Mouse (Mus musculus): ENCODE measurements around the gene Armh3. TPM values are rescaled to one million over a fixed set of nuclear protein-coding genes. Genes with fewer than 3 reads are reported as not detected.
A peak's percentile ranks its signal among the peaks of the same experiment; 100 is the strongest.

Armh3 gene
- total RNA-seq, 2 experiments from 2014 or later, result 16.7 to 17.2 TPM

- intact Hi-C loops (cut with DNase I), result no loop called here
- DNase-seq, result no peak
Observed at GRCm38 (mm10) chr19:45916026-45916425, 82.3 kb downstream of the Armh3 start.

DNA sequence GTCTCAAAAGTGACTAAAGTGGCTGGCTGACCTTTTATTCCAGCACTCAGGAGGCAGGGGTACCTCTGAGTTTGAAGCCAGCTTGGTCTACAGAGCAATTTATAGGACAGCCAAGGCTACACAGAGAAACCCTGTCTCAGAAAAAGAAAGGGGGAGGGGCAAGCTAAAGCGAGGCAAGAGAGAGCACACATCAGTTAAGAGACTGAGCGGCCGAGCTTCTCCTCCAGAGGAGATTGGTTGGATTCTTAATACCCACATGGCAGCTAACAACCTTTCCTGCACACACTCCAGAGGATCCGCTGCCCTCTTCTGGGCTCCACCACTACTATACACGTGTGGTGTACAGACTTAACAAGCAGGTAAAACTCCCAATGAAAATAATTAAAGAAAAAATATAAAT lies 85.3 kb downstream of the Armh3 start:
- intact Hi-C loops (cut with DNase I), result loop anchor here (5.0 kb wide), 2 partner anchors 66 to 86 kb away; no protein-coding TSS in a partner anchor
- no peak for DNase-seq

- intact Hi-C loops (cut with DNase I), result loop anchor here (5.0 kb wide), 2 partner anchors 65 to 85 kb away; no protein-coding TSS in a partner anchor
- no peak for DNase-seq
Observed at GRCm38 (mm10) chr19:45912376-45912775, 85.9 kb downstream of the Armh3 start.

DNA sequence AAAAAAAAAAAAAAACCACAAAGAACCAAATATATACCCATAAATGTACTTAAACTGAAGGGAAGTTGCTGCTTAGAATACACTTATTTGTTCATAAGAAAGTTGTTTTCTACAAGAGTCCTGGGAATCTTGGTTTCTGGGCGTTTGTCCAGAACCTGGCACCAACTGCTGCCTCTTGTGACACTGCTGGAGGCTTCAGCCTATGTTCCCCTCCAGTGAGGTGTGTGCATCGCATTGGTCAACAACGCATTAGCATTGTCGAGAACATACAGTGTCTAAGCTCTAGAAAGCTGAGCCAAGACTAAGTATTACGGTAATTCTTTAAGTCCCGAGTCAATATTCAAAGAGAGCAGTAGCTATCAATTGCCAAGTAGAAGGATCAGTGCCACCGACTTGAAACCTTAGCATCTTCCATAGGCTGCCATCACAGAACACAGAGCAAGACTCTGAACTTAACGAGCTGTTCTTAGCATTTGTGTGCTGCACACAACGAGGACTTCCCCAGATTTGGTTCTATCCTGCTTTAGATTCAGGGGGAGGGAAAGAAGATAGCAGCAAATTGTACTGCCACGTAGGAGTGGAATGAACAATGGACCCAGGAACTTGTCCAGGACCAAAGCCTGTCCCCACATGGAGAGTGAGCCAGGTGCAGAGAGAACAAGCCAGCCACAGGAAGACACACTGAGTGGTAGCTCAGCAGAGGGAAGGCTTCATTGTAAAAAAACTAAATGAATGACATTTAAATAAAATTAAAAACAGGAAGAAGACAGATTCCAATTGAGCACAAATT lies 86.9 kb downstream of the Armh3 start:
- intact Hi-C loops (cut with DNase I), result loop anchor here (5.0 kb wide), 2 partner anchors 64 to 84 kb away; no protein-coding TSS in a partner anchor
- DNase-seq, result no peak

- intact Hi-C loops (cut with DNase I), result no loop called here
Observed at GRCm38 (mm10) chr19:45908246-45908645, 90.0 kb downstream of the Armh3 start.

DNA sequence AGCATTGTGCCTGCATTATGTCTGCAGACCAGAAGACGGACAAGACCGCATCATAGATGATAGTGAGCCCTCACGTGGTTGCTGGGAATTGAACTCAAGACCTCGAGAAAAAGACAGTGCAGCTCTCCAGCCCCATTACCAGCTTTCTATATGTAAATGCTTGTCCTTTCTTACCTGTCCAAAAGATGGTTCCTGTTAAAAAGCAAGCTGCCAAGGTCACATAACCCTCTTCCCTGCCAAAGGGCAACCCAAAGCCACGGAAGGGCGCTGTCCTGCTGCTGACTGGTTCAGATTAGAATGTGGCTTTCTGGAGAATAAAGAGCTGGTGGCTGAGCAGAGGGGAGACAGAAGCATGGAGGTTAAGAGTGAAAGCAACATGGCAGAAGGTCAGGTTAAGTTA lies 90.9 kb downstream of the Armh3 start:
- DNase-seq, result no peak
- intact Hi-C loops (cut with DNase I), result no loop called here

More at GRCm38 (mm10) chr19:45908246-45908645, 90.0 kb downstream of the Armh3 start:
- no peak for DNase-seq

- intact Hi-C loops (cut with DNase I), result loop anchor here (2.0 kb wide), 1 partner anchor 49 kb away; no protein-coding TSS in a partner anchor
Observed at GRCm38 (mm10) chr19:45903861-45904260, 94.4 kb downstream of the Armh3 start.

DNA sequence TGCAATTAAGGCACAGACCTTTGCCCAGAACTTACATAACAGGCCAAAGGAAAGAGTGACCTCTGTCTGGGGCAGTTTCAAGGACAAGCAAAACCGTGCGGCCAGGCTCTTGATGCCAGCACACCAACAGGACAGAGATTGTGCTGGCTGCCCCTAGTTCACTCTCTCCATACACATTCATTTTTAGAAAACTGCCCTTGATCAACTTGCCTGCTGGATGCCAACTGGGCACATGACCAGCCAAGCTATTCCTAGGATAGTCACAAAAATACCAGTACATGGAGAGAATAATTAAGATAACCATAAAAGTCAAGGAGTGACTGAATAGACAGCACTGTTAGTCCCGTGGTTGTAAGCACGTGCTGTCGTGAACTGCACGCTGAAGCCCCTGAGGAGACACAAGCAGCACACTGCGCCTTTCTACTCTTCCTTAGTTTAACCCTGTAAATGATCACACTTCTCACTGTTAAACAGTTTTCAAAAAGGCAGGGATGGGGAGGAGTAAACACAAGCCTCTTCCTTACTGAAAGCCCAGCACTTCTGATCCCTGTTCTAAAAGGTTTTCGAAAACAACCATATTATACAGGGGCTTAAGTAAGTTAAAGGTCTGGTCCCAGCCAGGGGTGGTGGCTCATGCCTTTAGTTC lies 95.8 kb downstream of the Armh3 start:
- intact Hi-C loops (cut with DNase I), result loop anchor here (2.0 kb wide), 1 partner anchor 48 kb away; no protein-coding TSS in a partner anchor
- peak; percentile 77 to 85 for DNase-seq

More at GRCm38 (mm10) chr19:45903861-45904260, 94.4 kb downstream of the Armh3 start:
- DNase-seq, result peak in 1 of 2 experiments; percentile 23

DNA sequence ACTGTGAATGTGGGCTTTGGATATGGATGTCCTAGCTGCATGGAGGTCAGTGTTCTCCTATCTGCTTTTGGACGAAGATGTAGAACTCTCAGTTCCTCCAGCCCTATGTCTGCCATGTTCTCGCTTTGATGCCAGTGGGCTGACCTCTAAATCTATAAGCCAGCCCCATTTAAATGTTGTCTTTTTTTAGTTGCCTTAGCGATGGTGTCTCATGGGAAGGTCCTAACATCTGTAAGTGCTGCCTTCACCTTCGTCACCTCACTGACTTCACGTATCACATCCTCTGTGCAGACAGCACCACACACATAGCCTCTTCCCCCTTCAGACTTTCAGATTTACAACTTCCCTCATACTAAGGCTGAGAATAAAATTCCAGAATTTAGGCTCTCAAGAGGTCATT lies 97.5 kb downstream of the Armh3 start:
- intact Hi-C loops (cut with DNase I), result no loop called here
- DNase-seq, result no peak

GRCm38 (mm10) chr19:45895726-45896125 lies 102.6 kb downstream of the Armh3 start:
- intact Hi-C loops (cut with DNase I), result no loop called here
- DNase-seq, result no peak

GRCm38 (mm10) chr19:45882056-45882455 lies 116.2 kb downstream of the Armh3 start:
- intact Hi-C loops (cut with DNase I), result no loop called here
- no peak for DNase-seq

- no peak for DNase-seq
- intact Hi-C loops (cut with DNase I), result no loop called here
Observed at GRCm38 (mm10) chr19:45873320-45873719, 125.0 kb downstream of the Armh3 start.

GRCm38 (mm10) chr19:45855284-45855920 lies 142.9 kb downstream of the Armh3 start:
- intact Hi-C loops (cut with DNase I), result loop anchor here (2.0 kb wide), 1 partner anchor 47 kb away; no protein-coding TSS in a partner anchor
- DNase-seq, result peak; percentile 37 to 43

DNA sequence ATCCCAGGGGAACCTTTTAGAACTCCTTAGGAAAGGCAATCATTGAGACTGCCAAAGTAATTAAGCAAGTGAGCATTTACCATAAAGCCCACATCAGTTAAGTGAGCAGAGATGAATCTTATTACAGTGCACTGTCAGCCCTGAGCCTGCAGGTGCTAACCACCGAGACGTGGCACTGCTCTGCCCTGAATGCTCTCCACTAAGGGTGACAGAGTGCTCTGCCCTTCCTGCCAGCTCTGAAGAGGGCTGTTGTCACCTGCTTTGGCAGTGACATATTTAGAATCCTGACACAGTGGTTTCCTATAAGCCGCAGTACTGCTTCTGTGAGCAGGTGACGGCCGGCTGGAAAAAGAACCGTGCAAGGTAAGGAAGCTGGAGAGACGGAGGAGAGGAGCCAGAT lies 143.8 kb downstream of the Armh3 start:
- peak; percentile 79 to 87 for DNase-seq
- intact Hi-C loops (cut with DNase I), result loop anchor here (2.0 kb wide), 1 partner anchor 48 kb away; no protein-coding TSS in a partner anchor

DNA sequence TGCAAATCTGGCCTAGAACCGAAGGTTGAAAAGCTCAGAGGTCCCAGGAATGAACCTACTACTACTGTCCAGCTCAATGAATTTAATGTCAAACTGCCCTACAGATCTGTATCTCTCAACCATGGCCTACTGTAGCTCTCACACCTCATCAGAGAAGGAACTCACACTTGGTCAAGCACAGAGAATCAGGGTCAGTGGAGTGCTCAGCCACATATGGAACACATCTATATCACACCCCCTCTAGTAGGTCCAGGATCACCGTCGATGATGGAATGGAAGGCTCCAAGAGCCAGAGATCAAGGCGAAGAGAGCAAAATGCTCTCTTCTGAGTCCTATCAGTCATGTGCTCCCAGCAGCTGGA lies 150.6 kb downstream of the Armh3 start:
- intact Hi-C loops (cut with DNase I), result loop anchor here (2.0 to 5.0 kb wide), 2 partner anchors 65 to 105 kb away; no protein-coding TSS in a partner anchor

GRCm38 (mm10) chr19:45847016-45847732 lies 151.1 kb downstream of the Armh3 start:
- intact Hi-C loops (cut with DNase I), result loop anchor here (2.0 to 5.0 kb wide), 2 partner anchors 65 to 106 kb away; no protein-coding TSS in a partner anchor

More for the DNA sequence above, 150.6 kb downstream of the Armh3 start:
- no peak for DNase-seq

GRCm38 (mm10) chr19:45844209-45844608 lies 154.1 kb downstream of the Armh3 start:
- intact Hi-C loops (cut with DNase I), result no loop called here
- DNase-seq, result no peak

More at GRCm38 (mm10) chr19:45847016-45847732, 151.1 kb downstream of the Armh3 start:
- DNase-seq, result no peak

GRCm38 (mm10) chr19:45843424-45843823 lies 154.9 kb downstream of the Armh3 start:
- DNase-seq, result no peak
- intact Hi-C loops (cut with DNase I), result no loop called here

DNA sequence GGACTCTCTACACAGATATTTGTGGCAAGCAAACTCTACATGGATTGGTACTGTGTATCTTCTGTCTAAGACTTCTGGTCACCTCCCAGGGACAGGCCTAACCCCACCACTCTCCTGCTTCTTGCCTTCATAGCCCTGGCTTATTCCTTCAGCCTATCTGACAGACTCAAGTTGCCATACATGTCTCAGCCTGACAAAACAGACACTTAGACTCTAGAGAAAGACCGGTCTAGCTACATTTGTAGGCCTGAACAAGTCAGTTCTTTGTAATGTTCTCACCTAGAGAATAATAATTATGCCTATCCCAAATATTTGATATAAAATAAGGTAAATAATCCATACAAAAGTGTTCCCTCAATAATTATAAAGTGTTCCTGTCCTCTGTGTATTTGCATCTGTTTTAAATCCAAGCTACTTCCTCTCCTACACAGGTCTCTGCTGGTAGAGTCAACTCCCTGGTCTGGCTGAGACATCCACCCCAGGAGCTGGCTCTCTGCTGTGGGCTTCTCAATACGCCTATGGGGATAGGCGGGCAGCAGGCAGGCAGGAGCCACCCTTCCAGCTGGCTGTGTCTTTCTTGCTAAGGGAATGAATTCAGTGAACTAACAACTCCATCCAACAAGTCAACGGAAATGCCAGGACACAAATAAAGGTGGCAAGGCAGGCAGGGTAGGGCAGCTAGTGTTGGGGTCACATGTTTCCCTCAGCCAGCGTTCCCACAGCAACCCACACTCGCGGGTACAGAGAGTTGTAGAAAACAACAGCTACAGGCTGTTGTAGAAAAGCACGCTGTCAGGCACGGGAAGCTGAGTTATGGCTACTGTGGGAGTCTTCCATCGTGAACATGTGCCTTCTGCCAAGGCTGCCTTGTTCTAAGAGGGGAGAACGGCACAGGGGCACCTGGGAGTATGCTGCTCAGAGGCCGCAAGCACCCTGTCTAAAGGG lies 161.0 kb downstream of the Armh3 start:
- DNase-seq, result no peak
- intact Hi-C loops (cut with DNase I), result no loop called here
